Mouse (Mus musculus) hindbrain, embryonic 10.5 days (tissue): Measurements from ENCODE around the gene Fam169a. TPM values are rescaled to one million over a fixed set of nuclear protein-coding genes. Genes with fewer than 3 reads are reported as not detected.
"Not testable (repeated sequence)": the region's sequence is repeated elsewhere in the genome, so short reads cannot be mapped to it uniquely, and the experiment has no call there.

Source experiments
- DNase-seq: peaks from one replicate; pipeline ENCODE4 v3.0.0-alpha.2; 2017; ENCODE audit warnings: low spot score
- H3K27ac ChIP-seq: fragments of 300-500 bp; sonication (generic); 2 replicates; pipeline ENCODE4 v1.5.1; 2016; ENCODE audit warnings: mild to moderate bottlenecking, moderate library complexity
- H3K27me3 ChIP-seq: fragments of 300-500 bp; sonication (generic); 2 replicates; pipeline ENCODE4 v1.6.1; 2016; ENCODE audit warnings: mild to moderate bottlenecking; ENCODE audit not compliant: poor library complexity, insufficient read depth, severe bottlenecking
- H3K36me3 ChIP-seq: fragments of 300-500 bp; sonication (generic); 2 replicates; pipeline ENCODE4 v1.6.1; 2016; ENCODE audit warnings: mild to moderate bottlenecking, moderate library complexity
- H3K4me1 ChIP-seq: fragments of 300-500 bp; sonication (generic); replicated peaks from 2 replicates; pipeline ENCODE4 v1.6.1; 2016; ENCODE audit warnings: mild to moderate bottlenecking
- H3K4me3 ChIP-seq: fragments of 300-500 bp; sonication (generic); 2 replicates; pipeline ENCODE4 v1.5.1; 2016; ENCODE audit warnings: mild to moderate bottlenecking, moderate library complexity
- H3K9me3 ChIP-seq: fragments of 300-500 bp; sonication (generic); 2 replicates; pipeline ENCODE4 v1.6.1; 2016; ENCODE audit warnings: mild to moderate bottlenecking, moderate library complexity
- WGBS: fragments of 180-500 bp; shearing (Covaris S2); methylation state at CpG from one replicate; pipeline ENCODE4 v1.1.7; 2016; 5-methylcytosine and 5-hydroxymethylcytosine counted together
- polyA plus RNA-seq: library from polyadenylated mRNA; unstranded; fragments of >200 nt; fragmentation: Nextera tagmentation; extraction: Ambion mirVana; gene quantifications from 2 replicates; pipeline ENCODE4 v1.2.1, GENCODE M21; 2016

Gene Fam169a
- polyA plus RNA-seq, 1 experiment from 2014 or later = 6.9 TPM

DNA sequence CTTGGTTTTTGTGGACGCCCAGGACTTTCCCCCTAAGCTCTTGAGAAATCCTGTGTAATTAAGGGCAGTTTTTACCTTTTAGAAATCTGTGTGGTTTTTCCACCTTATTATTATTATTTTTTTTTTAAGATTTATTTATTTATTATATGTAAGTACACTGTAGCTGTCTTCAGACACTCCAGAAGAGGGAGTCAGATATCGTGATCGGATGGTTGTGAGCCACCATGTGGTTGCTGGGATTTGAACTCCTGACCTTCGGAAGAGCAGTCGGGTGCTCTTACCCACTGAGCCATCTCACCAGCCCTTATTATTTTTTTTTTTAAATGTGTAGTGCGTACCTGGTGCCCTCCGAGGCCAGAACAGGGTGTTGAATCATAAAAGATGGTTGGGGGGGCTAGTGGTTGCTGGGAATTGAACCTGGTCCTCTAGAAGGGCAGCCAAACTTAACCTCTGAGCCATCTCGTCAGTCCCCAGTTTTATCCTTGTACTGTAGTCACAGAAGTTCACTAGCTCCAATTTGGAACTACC is 71.4 kb downstream of the Fam169a start:
- Histone ChIP-seq H3K4me1 (peaks cover 12% of the 10 kb centered on the region; the same call in 1 of the 2 replicates), H3K4me3 (peak overlapping the region; percentile 70), H3K27ac (peak overlapping the region; percentile 90), H3K36me3 (peaks cover 39% of the 10 kb centered on the region)
- not testable (repeated sequence) for H3K9me3 ChIP-seq, H3K27me3 ChIP-seq, DNase-seq
- 34% methylated on average over 8 of the region's 8 CpGs for WGBS

DNA sequence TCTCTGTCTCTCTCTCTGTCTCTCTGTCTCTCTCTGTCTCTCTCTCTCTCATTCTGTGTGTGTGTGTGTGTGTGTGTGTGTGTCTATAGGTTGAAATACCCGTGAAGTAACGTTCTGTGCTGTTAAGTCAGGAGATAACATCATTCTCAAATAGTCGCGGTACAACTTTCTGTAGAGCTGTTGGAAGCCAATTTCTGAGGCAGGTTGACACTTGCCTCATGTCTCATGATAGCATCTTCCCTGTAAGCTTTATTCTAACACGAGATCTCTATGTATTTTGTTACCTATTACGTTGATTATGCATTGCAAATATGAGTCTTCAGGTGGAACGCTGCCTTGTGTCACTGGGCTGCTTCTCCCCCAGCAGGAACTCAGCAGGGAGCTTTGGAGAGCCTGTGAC is 75.2 kb downstream of the Fam169a start:
- Histone ChIP-seq H3K9me3 (no peaks in the 10 kb centered on the region), H3K4me3 (no peak overlapping the region), H3K27me3 (no peaks in the 10 kb centered on the region), H3K4me1 (0 out of 2 replicates have a peak, but pooled peaks cover 7% of the 10 kb centered on the region), H3K36me3 (peaks cover 45% of the 10 kb centered on the region), H3K27ac (no peak overlapping the region)
- no peak for DNase-seq
- 90% methylated on average over 7 of the region's 7 CpGs for WGBS

GRCm38 (mm10) chr13:97145834-97146233 is 78.7 kb downstream of the Fam169a start:
- no peaks in the 10 kb centered on the region for H3K4me1 ChIP-seq
- 64% methylated on average over 4 of the region's 4 CpGs for WGBS
- H3K27me3 ChIP-seq = no peaks in the 10 kb centered on the region
- H3K36me3 ChIP-seq = peaks cover 80% of the 10 kb centered on the region
- DNase-seq = no peak
- H3K27ac ChIP-seq = no peak overlapping the region
- no peaks in the 10 kb centered on the region for H3K9me3 ChIP-seq
- no peak overlapping the region for H3K4me3 ChIP-seq

DNA sequence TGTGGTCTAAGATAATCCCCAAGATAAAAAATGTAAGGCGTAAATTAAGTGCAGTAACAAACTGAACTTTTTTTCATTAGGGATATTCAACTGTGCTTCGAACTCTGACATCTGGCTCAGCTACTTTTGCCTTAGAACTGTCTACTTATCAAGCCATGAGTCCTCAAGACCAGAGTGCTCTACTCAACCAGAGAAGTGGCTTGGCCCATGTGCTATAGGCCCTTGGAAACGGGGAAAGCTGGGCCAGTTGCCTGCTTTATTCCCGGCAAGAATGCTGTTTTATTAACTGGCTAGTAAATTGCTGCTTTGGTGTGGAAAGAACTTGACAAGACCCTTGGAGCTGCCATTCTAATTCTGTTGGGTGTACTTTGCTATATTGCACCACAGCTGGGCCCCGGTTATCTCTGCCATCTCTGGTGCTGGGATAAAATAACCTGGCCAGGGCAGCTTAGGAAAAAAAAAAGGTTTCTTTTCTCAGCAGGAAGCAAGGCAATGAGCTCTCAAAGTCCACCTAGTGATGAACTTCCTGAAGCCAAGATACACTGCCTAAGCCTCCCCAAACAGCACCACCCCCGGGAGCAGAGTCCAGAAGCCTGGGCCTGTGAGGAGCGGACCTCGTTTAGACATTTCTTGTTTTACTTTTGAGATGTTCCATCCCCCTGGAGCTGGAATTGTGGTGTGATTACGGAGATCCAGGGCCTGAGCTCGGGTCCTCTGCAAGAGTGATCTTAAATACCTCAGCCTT is 108.6 kb downstream of the Fam169a start:
- H3K4me1 ChIP-seq = no peaks in the 10 kb centered on the region; the same call in 1 of the 2 replicates

DNA sequence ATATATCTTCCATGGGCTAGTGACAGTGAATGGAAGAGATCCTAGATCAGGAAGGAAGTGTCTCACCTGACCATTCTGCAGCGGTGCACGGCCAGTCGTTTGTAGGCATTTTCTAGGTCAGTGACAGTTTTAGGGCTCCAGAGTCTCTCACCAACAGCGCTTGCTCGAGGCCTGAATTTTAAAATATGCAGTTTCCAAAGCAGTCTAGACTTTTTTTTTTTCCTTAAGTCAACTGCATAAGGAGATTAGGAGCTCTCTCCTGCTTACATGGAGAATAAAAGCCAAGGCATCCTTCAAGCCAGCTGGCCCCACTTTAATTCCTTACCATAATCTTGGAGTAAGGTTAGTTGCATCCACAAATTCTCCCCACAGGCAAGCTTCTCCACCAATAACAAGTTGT is 109.6 kb downstream of the Fam169a start:
- peaks cover 89% of the 10 kb centered on the region for H3K36me3 ChIP-seq
- 91% methylated on average over 5 of the region's 5 CpGs for WGBS
- no peak overlapping the region for H3K27ac ChIP-seq
- no peak for DNase-seq
- no peaks in the 10 kb centered on the region for H3K9me3 ChIP-seq
- no peaks in the 10 kb centered on the region for H3K27me3 ChIP-seq
- H3K4me1 ChIP-seq = no peaks in the 10 kb centered on the region; the same call in 1 of the 2 replicates
- H3K4me3 ChIP-seq = no peak overlapping the region

More for the DNA sequence above, 108.6 kb downstream of the Fam169a start:
- no peak overlapping the region for H3K27ac ChIP-seq
- no peaks in the 10 kb centered on the region for H3K27me3 ChIP-seq
- WGBS = 92% methylated on average over 10 of the region's 10 CpGs
- H3K9me3 ChIP-seq = no peaks in the 10 kb centered on the region
- H3K36me3 ChIP-seq = peaks cover 96% of the 10 kb centered on the region
- no peak overlapping the region for H3K4me3 ChIP-seq
- no peak for DNase-seq

DNA sequence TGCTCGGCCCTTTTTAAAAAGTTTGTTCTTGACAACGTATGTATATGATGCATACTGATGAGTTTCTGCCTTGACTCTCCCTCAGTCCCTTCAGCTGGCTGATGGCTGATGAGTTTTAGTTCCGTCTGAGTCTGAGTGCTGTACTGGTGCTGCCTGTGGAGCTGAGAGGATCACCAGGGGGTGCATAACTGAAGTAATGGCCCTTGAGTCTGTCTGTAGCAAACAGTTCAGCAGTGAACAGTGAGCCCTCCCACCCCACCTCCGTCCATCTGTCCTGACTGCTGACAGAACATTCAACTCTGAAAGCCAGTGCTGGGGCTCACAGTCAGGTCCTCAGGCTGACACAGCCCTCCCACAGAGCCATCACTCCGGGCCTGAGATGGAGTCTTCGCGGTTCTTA is 111.9 kb downstream of the Fam169a start:
- no peak for DNase-seq
- peaks cover 75% of the 10 kb centered on the region for H3K36me3 ChIP-seq
- no peaks in the 10 kb centered on the region; the same call in 1 of the 2 replicates for H3K4me1 ChIP-seq
- no peak overlapping the region for H3K4me3 ChIP-seq
- H3K9me3 ChIP-seq = no peaks in the 10 kb centered on the region
- no peak overlapping the region for H3K27ac ChIP-seq
- no peaks in the 10 kb centered on the region for H3K27me3 ChIP-seq
- 66% methylated on average over 7 of the region's 7 CpGs for WGBS

DNA sequence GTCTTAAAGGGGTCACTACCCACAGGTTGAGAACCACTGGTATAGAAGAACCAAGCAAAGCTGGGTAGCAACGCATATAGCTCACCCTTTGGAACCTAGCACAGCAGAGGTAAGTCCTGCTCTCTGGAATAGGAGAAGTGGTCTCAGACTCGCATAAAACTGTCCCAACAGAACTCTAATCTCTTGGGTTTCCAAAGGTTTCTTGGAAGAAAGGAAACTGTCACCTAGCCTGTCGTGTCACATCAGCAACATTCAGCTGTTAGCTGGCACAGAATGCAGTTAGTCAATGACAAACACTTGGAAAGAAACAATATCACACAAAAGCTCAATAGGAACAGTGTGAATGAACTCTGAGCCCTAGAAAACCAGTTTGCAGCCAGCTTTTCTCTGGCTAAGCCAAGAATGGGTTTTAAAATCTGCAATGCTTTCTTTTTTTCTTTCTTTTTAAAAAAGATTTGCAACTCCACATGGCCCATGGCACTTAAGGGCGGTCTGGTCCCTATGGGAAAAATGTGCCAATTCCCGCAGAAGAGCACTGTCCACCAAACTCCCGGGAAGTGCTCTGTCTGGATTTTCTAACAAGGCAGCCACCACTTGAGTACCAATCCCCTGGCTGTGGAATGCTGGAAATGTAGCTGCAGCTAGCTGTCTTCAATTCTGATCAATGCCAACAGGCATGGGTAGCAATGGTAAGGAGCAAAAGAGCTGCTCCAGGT is 113.2 kb downstream of the Fam169a start:
- no peak for DNase-seq
- Histone ChIP-seq H3K36me3 (peaks cover 62% of the 10 kb centered on the region), H3K9me3 (no peaks in the 10 kb centered on the region), H3K27ac (no peak overlapping the region), H3K27me3 (no peaks in the 10 kb centered on the region), H3K4me3 (no peak overlapping the region), H3K4me1 (no peaks in the 10 kb centered on the region; the same call in 1 of the 2 replicates)
- 60% methylated on average over 6 of the region's 6 CpGs for WGBS

Other genes with a start within 250 kb of the Fam169a start
- 0.29 and 0.93 TPM in 2 replicates for gene Gcnt4, start 142.6 kb upstream of the Fam169a start, polyA plus RNA-seq
- gene 1700029F12Rik, start 32.9 kb upstream of the Fam169a start, polyA plus RNA-seq = not detected in 2 replicates
- gene Gm6169, start 32.0 kb downstream of the Fam169a start, polyA plus RNA-seq = 0.62 and 0.75 TPM in 2 replicates
- 37.4 and 44.0 TPM in 2 replicates for gene Gfm2, start 70.7 kb downstream of the Fam169a start, polyA plus RNA-seq
- 43.5 and 63.0 TPM in 2 replicates for gene Nsa2, start 70.7 kb downstream of the Fam169a start, polyA plus RNA-seq
- 18.7 and 23.4 TPM in 2 replicates for gene Hexb, start 131.1 kb downstream of the Fam169a start, polyA plus RNA-seq
- gene Enc1, start 173.8 kb downstream of the Fam169a start, polyA plus RNA-seq = 11.2 and 18.6 TPM in 2 replicates